Mouse (Mus musculus) telencephalon, adult 2 months (tissue): ENCODE measurements at regions not wholly inside any gene's neighbourhood (a gene's known extent, or its start where the extent isn't known, plus 50 kb on each side); places are given as distances from the start of the nearest gene placed in this dataset.
"Not testable (repeated sequence)": the region's sequence is repeated elsewhere in the genome, so short reads cannot be mapped to it uniquely, and the experiment has no call there.

Experiments
- DNase-seq: peaks from one replicate; pipeline ENCODE4 v3.0.0-alpha.2; 2011; ENCODE audit warnings: low read depth, low spot score

GRCm38 (mm10) chr5:148776796-148777659, 152.1 kb downstream of the Katnal1 start:
- DNase-seq, result no peak

- DNase-seq, result no peak
These were observed 153.9 kb downstream of the Katnal1 start for GRCm38 (mm10) chr5:148775232-148775631.

GRCm38 (mm10) chr5:148774446-148774845, 154.7 kb downstream of the Katnal1 start:
- no peak for DNase-seq

DNA sequence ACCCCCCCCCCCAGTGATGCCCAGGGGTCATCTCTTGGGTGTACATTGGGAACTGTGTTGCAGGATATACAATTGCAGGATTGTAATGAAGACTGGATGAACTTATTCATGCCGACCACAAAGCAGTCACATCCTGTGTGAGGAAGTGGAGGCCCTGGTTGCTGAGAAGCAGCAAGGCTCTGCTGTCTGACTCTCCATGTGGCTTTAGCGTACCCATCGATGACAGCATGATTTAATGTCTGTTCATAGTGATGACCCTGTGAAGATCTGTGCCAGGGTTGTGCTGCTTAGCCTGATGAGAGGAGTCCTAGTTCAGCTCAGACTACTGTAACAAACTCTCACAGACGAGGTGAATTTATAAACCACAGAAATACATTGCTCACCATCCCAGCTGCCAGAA, 159.7 kb downstream of the Katnal1 start:
- no peak for DNase-seq

GRCm38 (mm10) chr5:148768346-148768745, 160.8 kb downstream of the Katnal1 start:
- DNase-seq, result no peak

DNA sequence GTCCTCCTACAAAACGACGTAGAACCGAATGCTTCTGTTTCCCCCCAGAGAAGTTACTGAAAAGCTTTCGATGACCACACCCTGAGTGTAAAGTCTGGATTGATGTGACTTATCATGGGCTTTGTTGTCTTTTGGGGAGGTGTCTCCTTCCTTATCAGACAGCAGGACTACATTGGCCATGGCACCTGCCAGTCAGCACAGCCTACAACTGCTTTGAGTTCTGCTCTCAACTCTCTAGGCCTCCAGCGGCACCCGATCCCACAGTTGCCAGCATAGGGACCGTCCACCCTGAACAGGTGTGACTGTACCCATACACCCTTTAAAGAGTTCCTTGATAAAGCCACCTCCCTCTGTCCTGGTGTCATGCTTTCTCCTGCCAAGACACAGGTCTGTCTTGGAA, 163.1 kb downstream of the Katnal1 start:
- no peak for DNase-seq

- no peak for DNase-seq
These were observed 169.0 kb downstream of the Katnal1 start for GRCm38 (mm10) chr5:148760108-148760507.

- no peak for DNase-seq
These were observed 170.3 kb downstream of the Katnal1 start for GRCm38 (mm10) chr5:148758786-148759185.

- no peak for DNase-seq
These were observed 171.4 kb downstream of the Katnal1 start for GRCm38 (mm10) chr5:148757715-148758114.

DNA sequence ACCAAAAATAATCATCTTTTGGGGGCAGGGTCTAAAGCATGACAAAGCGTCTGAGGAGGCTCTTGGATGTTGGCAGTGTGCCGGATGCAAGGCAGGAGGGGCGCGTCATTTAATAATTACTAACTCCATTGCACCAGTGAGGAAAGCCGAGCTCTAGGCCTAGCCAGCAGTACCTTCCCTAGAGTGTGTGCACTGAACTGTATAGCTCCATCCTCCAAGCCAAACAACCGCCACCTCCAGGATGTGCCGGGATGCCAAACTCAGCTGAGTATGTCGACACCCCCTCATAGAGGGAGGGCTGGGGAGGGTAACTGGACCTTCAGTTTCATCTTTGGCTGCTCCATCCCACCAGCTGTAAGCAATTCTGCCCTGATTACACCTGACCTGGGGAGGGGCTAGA, 171.9 kb downstream of the Katnal1 start:
- no peak for DNase-seq

DNA sequence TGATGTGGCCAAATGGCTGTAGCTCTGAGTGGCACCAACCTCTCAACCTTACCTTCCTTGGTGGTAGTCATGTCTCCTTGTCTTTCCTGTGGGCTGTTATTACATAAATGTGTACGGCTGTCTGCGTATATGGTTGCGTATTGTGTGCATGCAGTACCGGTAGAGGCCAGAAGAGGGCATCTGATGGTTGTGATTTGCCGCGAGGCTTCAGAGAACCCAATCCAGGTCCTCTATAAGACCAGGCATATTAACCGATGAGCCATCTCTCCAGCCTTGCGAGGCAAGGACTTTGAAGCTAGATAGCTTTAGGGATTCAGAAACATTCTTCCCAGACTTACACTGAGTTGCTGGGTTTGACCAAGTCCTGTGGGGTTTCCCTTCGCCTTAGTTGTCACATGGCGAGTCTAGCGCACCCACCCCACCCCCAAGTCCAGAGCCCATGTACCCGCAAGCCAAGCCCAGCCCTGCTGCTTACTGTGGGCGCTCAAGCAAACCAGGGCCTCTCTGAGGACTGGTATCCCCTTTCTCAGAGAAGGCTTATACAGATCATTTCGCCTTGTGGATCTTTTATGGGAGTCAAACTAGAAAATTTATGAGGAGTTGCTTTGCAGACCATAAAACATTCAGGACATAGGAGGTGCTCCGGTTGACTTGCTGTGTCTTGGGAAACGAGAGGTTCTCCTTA, 172.7 kb downstream of the Katnal1 start:
- no peak for DNase-seq

- no peak for DNase-seq
These were observed 173.3 kb downstream of the Katnal1 start for GRCm38 (mm10) chr5:148755807-148756206.

- DNase-seq, result no peak
These were observed 174.2 kb downstream of the Katnal1 start for GRCm38 (mm10) chr5:148754896-148755295.

GRCm38 (mm10) chr5:148754363-148754762, 174.8 kb downstream of the Katnal1 start:
- no peak for DNase-seq

DNA sequence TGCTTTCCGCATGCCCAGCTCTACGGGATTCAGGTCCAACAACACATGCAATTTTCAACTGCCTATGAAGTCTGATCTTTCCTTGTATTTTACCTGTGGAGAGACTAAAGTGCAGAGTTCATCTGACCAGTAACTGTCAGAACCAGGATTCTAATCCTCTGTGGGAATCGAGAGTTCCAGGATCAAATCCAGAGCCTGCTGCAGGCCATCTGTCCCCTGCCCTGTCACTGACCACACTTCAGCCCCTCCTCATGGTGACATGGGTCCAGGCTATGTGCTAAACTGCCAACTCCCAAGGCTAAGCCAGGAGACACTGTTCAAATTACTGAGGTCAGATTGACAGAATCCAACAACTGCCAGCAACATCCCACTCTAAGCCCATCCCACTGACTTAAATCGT, 175.7 kb downstream of the Katnal1 start:
- no peak for DNase-seq

DNA sequence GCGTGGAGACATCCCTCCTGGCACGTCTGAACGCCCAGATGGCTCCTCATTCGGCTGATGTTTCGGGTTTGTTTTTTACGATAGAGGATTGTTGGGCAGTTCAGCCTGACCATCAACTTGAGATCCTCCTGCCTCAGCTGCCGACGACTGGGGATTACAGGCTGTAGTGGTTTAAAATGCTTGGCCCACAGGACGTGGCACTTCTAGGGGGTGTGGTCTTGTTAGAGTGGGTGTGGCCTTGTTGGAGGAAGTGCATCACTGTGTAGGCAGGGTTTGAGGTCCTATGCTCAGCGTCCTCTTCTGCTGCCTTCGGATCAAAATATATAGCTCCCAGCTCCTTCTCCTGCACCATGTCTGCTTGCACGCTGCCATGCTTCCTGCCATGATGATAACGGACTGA, 177.1 kb downstream of the Katnal1 start:
- no peak for DNase-seq

DNA sequence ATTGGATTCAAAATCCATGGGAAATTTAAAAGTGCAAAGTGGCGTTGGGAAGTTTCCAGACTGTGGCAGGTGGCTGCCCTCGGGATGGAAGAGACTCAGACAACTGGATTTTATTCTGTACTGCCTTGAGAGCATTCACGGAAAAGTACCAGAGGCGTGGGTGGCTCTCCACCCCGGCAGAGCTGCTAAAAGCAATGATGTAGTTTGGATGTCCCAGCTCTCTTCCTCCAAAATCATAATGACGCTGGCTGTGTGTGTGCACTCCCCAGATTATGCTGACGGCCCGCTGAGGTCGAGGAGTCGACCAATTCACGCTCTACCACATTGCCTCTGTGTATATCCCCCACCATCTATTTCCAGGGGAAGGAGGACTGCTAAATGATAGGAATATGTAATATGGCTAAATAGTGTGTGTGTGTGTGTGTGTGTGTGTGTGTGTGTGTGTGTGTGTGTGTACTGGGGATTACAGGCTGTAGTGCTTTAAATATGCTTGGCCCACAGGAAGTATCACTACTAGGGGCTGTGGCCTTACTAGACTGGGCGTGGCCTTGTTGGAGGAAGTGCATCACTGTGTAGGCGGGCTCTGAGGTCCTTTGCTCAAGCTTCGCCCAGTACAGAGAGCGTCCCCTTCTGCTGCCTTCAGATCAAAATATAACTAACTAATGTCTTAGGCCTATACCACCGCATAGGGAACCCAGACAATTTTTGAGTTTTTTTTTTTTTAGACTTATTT, 179.0 kb downstream of the Katnal1 start:
- DNase-seq, result peak; percentile 83

DNA sequence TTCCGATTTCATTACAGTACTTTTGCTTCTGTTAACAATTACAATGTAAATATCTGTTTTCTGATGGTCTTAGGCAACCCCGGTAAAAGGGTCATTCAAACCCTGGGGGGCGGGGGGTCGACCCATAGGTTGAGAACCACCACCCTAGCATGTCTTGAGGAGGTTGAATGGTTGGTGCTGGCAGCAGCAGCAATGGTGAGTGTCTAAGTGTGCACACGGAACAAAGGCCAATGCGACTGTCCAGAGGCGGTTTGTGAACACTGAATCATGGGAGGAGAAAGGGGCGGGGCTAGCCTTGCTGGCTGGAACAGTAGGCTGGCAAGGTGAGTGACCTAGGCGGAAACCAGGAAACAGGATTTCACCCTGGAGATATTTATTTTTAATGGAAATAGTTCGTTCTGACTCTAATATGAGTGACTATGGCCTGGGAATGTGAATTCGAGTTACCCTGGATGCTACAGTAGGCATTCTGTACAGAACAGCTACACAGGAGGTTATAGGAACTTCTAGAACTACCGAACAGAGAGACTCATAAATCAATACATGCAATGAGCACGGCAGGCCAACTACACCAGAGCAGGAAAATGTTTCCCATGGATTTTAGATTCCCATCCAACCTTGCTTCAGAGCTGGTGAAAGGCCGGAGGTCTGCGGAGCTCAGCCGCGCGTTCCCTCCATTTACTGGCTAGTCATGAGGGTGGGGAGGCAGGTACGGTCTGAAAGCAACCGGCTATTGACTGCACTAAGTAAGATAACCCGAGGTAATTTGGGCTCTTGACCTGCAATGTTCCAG, 181.0 kb downstream of the Katnal1 start:
- no peak for DNase-seq

DNA sequence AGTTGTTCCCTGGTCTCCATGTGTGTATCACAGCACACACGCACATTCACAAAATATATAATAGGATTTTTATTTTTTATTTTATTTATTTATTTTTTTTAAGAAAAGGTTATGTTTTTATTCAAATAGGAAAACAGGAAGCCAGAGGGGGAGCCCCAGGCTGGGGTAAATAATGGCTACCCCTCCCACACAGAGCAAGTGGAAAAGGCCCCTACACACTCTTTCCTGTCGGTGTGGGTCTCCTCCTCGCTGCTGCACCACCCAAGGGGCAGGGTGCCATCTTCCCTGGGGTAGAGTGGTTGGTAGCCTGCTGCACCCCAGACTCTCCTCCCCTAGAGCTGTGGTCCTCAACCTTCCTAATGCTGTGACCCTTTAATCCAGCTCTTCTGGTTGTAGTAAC, 181.6 kb downstream of the Katnal1 start:
- DNase-seq, result no peak

DNA sequence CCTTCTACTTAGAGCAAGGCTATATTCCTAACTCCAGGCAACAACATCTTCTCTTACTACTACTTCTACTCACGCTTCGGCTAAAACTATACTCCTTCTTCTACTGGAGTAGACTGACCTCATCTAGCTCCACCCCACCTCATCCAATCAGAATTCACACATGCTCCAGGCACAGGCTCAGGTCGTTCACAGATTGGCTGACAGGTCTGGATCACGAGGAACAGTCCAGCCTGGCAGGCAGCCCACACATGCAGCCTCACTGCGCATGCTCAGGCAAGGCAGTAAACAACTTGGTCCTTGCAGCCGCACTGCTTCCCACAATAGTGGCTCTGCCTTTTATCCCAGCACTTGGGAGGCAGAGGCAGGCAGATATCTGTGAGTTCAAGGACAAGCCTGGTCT, 182.4 kb downstream of the Katnal1 start:
- DNase-seq, result not testable (repeated sequence)

DNA sequence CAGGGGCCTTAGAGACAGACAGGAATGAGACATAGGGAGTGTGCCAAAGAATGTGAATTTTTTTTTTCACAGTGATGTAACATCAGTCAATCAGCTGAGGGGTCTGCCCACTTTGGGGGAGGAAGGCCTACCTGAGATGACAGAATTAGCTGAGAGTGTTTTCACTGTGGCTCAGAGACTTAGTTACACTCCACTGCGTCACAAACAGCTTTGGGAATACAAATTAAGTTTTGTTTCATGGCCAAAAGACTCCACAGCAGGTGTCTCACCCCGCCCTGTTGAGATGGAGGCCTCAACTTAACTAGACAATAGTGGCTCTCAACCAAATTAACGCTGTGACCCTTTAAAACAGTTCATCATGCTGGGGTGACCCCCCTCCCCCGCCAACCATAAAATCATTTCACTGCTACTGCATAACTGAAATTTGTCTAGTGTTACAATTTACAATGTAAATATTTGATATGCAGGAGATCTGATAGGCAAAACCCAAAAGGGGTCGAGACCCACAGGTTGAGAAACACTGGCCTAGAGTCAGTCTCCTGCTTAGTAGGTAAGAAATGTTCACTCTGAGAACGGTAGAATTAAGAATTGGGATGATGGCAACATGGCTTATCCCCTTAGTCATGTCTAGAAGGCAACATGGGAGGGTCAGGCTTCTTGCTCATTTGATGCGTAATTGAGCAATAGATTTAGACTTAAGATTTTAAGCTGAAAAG, 184.3 kb downstream of the Katnal1 start:
- no peak for DNase-seq
